Mouse (Mus musculus) kidney, embryonic 14.5 days (tissue): ENCODE measurements at regions not wholly inside any gene's neighbourhood (a gene's known extent, or its start where the extent isn't known, plus 50 kb on each side); places are given as distances from the start of the nearest gene placed in this dataset.

ENCODE experiments used
- ATAC-seq: fragments of 200-750 bp; cut with Nextera tagmentation; 2 replicates; pipeline ENCODE4 v1.8.0; 2017; ENCODE audit warnings: moderate number of reproducible peaks, mild to moderate bottlenecking, moderate TSS enrichment, moderate library complexity; ENCODE audit not compliant: low FRiP score, low TSS enrichment
- H3K27ac ChIP-seq: fragments of 300-500 bp; sonication (generic); 2 replicates; pipeline ENCODE4 v1.5.1; 2014; ENCODE audit warnings: low read depth, mild to moderate bottlenecking, low read length, moderate library complexity, mixed read lengths
- H3K27me3 ChIP-seq: fragments of 300-500 bp; sonication (generic); 2 replicates; pipeline ENCODE4 v1.6.1; 2014; ENCODE audit warnings: mild to moderate bottlenecking, low read length; ENCODE audit not compliant: control insufficient read depth, insufficient read depth
- H3K36me3 ChIP-seq: fragments of 300-500 bp; sonication (generic); 2 replicates; pipeline ENCODE4 v1.6.1; 2014; ENCODE audit warnings: low read length, mixed read lengths; ENCODE audit not compliant: control insufficient read depth, insufficient read depth
- H3K4me1 ChIP-seq: fragments of 300-500 bp; sonication (generic); 2 replicates; pipeline ENCODE4 v1.6.1; 2014; ENCODE audit warnings: low read length, mixed read lengths; ENCODE audit not compliant: control insufficient read depth, insufficient read depth
- H3K4me2 ChIP-seq: fragments of 300-500 bp; sonication (generic); replicated peaks from 2 replicates; pipeline ENCODE4 v1.6.1; 2014; ENCODE audit warnings: low read depth, mild to moderate bottlenecking, low read length
- H3K4me3 ChIP-seq: fragments of 300-500 bp; sonication (generic); 2 replicates; pipeline ENCODE4 v1.5.1; 2014; ENCODE audit warnings: mild to moderate bottlenecking, low read length
- H3K9ac ChIP-seq: fragments of 300-500 bp; sonication (generic); 2 replicates; pipeline ENCODE4 v1.6.1; 2014; ENCODE audit warnings: low read depth, mild to moderate bottlenecking, low read length, moderate library complexity
- H3K9me3 ChIP-seq: fragments of 300-500 bp; sonication (generic); 2 replicates; pipeline ENCODE4 v1.6.1; 2016; ENCODE audit warnings: low read length; ENCODE audit not compliant: control insufficient read depth
- WGBS: fragments of 180-500 bp; shearing (Covaris S2); extraction: QIAGEN DNeasy Blood & Tissue Kit; methylation state at CpG from one replicate; pipeline ENCODE4 v1.1.7; 2014; 5-methylcytosine and 5-hydroxymethylcytosine counted together

DNA sequence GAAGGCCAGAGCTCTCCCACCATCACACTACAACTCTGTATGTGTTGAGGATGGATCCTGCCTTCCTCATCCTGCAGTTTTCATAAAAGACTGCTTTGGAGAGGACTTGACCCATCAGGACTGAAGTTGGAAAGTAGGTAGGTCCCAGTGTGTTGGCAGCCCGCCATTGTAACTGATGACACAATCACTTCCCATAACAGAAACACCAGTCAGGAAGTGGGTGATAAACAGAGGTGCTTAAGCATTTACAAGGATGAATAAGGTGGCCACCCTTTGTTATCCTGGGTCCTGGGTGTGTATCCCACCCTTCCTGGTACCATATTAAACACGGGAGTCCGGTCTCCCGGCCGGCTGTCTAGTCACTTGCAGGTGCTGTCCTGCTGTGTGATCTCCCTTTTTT lies 118.3 kb downstream of the Snx10 start:
- WGBS = 82% methylated on average over 5 of the region's 5 CpGs
- no peaks in the 10 kb centered on the region for H3K9me3 ChIP-seq

DNA sequence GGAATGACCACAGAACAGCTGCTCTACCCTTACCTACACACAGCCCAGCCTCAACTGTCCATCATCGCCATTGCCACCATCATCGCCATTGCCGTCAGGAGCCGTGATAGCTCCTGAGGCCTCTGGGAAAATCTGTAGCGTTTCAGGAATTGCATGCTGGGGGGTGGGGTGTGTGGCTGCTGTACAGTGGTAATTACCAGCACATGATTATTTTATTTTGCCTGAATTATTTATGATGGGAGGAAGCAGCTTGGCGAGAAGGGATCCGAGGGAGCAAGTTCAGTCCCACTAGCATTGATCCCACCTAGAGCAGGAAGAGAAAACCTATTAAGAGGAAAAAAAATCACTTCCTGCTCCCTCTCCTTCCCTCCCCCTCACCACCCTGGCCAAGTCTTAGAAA lies 125.1 kb downstream of the Snx10 start:
- Histone ChIP-seq H3K9me3 (no peaks in the 10 kb centered on the region), H3K9ac (no peak overlapping the region), H3K36me3 (no peaks in the 10 kb centered on the region), H3K4me2 (no peak overlapping the region), H3K4me1 (no peaks in the 10 kb centered on the region), H3K27me3 (no peaks in the 10 kb centered on the region), H3K4me3 (no peak overlapping the region), H3K27ac (no peak overlapping the region)
- no peak for ATAC-seq
- 73% methylated on average over 7 of the region's 7 CpGs for WGBS

More for the DNA sequence above, 118.3 kb downstream of the Snx10 start:
- no peaks in the 10 kb centered on the region for H3K36me3 ChIP-seq
- no peaks in the 10 kb centered on the region for H3K4me1 ChIP-seq
- H3K27ac ChIP-seq = no peak overlapping the region
- no peak overlapping the region for H3K9ac ChIP-seq
- H3K4me2 ChIP-seq = no peak overlapping the region
- ATAC-seq = no peak
- H3K4me3 ChIP-seq = no peak overlapping the region
- no peaks in the 10 kb centered on the region for H3K27me3 ChIP-seq

DNA sequence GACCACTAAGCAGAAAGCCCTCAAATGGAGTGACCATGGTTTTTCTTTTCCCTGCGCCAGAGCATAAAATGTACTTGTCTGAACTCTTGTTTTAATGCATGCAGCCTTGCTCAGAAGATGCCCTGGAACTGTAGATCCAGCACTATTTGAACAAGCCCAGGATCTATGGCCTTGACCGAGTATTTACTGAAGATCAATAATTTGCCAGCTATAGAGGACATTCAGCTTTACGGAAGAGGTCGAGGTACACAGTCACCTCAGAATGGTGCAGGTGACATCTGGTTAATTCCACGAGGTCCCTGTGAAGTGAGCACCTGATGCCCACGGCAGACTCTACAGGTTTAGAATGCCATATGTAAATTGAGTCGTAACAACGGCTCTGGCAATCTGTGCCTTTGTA lies 130.1 kb downstream of the Snx10 start:
- H3K27me3 ChIP-seq = no peaks in the 10 kb centered on the region
- H3K4me3 ChIP-seq = no peak overlapping the region
- H3K36me3 ChIP-seq = no peaks in the 10 kb centered on the region
- no peaks in the 10 kb centered on the region for H3K9me3 ChIP-seq
- peaks cover 18% of the 10 kb centered on the region for H3K4me1 ChIP-seq
- WGBS = 90% methylated on average over 8 of the region's 8 CpGs
- ATAC-seq = no peak
- no peak overlapping the region for H3K27ac ChIP-seq
- no peak overlapping the region for H3K4me2 ChIP-seq
- no peak overlapping the region for H3K9ac ChIP-seq

DNA sequence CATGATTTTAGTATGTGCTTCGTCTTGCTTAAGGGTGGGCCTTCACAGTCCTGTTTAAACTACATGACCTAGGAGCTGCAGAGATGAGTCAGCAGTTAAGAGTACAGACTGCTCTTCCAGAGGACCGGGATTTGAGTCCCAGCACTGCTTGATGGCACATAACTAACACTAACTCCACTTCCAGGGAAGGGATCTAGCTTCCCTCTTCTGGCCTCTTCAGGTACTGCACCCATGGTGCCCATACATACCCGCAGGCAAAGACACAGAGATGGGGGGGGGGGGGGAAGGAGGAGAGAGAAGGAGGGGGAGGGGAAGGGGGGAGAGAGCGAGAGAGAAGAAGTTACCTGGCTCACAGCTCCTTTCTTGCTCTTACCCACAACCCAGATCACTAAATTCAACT lies 131.3 kb downstream of the Snx10 start:
- WGBS = 95% methylated on average over 4 of the region's 4 CpGs
- Histone ChIP-seq H3K4me1 (peaks cover 21% of the 10 kb centered on the region), H3K4me2 (no peak overlapping the region), H3K27ac (no peak overlapping the region), H3K9me3 (no peaks in the 10 kb centered on the region), H3K27me3 (no peaks in the 10 kb centered on the region), H3K9ac (no peak overlapping the region), H3K4me3 (no peak overlapping the region), H3K36me3 (no peaks in the 10 kb centered on the region)
- ATAC-seq = no peak

DNA sequence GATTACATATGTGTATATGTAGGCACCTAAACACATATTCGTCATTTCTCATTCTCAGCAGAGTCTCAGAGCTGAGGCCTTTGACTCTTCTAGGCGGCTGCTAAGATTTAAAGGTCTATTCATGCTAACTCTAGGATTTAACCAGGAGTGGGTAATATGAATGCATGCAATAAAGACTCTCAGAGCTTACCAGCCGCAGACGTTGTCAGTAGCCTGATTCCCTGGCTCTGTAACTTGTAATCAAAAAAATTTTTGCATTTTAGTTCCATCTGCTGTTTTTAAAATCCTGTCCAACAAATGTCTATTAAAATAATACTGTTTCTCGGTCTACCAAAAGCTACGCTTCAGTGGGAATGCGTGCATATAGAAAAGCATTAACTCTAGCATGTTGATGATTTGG lies 132.4 kb downstream of the Snx10 start:
- Histone ChIP-seq H3K4me1 (peaks cover 21% of the 10 kb centered on the region), H3K36me3 (no peaks in the 10 kb centered on the region), H3K27me3 (no peaks in the 10 kb centered on the region), H3K9ac (no peak overlapping the region), H3K4me2 (no peak overlapping the region), H3K27ac (no peak overlapping the region), H3K9me3 (no peaks in the 10 kb centered on the region), H3K4me3 (no peak overlapping the region)
- 85% methylated on average over 7 of the region's 7 CpGs for WGBS
- ATAC-seq = no peak

DNA sequence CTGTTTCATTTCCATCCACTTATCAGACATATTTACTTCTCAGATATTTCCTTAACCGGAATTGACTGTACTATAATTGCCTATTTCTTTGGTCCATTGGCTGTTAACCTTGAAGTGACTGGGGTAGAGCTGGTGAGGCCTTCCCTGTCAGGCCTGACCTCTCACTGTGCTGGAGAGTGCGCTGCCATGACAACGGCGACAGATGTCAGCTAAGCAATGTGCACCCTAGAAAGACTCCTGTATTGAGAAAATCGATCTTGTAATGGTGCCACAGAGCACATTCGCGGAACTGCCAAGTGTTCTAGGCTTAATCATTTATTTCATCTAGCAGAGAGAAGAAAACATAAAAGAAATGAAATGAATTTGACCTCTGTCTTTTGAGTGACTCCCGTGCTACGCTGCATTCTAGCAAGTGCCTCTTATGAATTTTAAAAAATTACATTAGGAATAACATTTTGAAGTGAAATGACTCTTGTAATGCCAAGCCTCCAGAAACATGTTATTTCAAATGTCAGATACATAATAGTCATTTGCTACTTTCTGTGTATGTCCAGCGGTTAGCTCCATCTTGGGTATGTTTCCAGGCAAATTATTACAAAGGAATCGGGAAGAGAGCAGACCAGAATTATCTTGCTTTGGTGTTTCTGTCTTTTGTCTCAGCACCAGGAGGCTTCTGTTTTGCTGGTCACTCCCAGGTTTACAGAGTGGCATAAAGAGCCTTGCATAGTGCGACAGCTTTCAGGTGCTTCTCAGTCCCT lies 133.4 kb downstream of the Snx10 start:
- ATAC-seq = no peak
- Histone ChIP-seq H3K4me2 (no peak overlapping the region), H3K4me3 (no peak overlapping the region), H3K36me3 (no peaks in the 10 kb centered on the region), H3K27ac (no peak overlapping the region), H3K9me3 (no peaks in the 10 kb centered on the region), H3K9ac (no peak overlapping the region), H3K27me3 (no peaks in the 10 kb centered on the region), H3K4me1 (peaks cover 21% of the 10 kb centered on the region)
- WGBS = 58% methylated on average over 12 of the region's 12 CpGs

DNA sequence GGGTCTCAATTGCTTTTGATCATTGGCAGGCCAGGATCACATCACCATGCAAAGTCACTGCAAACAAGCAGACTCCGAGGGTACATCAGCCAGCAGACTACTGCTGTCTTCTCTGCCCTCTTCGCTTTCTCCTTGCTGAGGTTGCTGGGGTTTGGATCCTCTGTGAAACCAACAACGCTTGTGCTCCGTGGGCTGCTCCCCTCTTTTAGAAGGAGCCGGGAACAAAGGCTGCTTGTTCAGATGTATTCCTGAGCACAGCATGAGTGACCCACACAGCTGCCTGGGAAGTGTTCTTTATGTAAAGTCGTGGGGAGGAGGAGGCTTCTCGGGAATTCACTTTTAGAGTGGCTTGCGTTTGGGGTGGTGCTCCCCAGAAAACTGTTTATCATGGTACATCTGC lies 134.7 kb downstream of the Snx10 start:
- Histone ChIP-seq H3K27me3 (no peaks in the 10 kb centered on the region), H3K4me2 (0 out of 2 replicates have a peak overlapping the region, but pooled peaks have one; percentile 8), H3K4me1 (peaks cover 21% of the 10 kb centered on the region), H3K27ac (no peak overlapping the region), H3K36me3 (no peaks in the 10 kb centered on the region), H3K9me3 (no peaks in the 10 kb centered on the region), H3K4me3 (no peak overlapping the region), H3K9ac (no peak overlapping the region)
- ATAC-seq = no peak
- WGBS = 24% methylated on average over 8 of the region's 8 CpGs

DNA sequence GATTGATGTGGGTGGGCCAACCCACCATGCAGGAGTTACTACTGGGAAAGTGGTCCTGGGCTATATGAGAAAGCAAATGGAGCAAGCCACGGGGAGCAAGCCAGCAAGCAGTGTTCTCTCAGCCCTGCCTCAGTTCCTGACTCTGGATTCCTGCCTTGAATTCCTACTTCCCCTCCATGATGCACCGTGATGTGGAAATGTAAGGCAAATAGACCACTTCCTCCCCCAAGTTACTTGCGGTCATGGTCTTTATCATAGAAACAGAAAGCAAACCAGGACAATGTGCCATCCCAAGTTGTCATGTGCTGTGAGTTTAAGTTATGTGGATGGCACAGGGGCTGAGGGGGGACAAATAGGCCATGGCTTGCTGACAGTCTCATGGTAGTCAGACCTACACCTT lies 139.5 kb downstream of the Snx10 start:
- H3K9ac ChIP-seq = no peak overlapping the region
- H3K9me3 ChIP-seq = peaks cover 5% of the 10 kb centered on the region; the same call in 1 of the 2 replicates
- WGBS = 84% methylated on average over 3 of the region's 3 CpGs
- no peak overlapping the region for H3K4me2 ChIP-seq
- peaks cover 7% of the 10 kb centered on the region for H3K4me1 ChIP-seq
- no peak overlapping the region for H3K4me3 ChIP-seq
- H3K27me3 ChIP-seq = no peaks in the 10 kb centered on the region
- ATAC-seq = no peak
- H3K27ac ChIP-seq = no peak overlapping the region
- H3K36me3 ChIP-seq = no peaks in the 10 kb centered on the region

DNA sequence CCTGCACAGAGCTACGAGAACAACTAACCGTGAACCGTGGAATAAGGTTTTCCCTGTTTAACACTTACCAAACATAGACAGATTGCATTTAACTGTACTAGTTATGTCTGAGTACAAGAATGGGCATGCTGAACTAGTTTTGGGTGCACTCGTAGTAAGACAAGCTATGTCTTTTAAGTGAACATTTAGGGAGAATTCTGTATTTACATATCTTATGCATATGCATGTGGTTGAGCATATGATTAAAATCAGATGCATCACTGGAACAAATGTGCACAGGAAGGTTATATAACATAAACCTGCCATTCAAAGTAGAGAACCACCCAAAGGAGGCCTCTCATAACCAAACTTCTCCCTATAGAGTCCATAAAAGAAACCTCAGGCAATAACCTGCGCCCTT lies 140.3 kb downstream of the Snx10 start:
- WGBS = 95% methylated on average over 5 of the region's 5 CpGs
- Histone ChIP-seq H3K9me3 (peaks cover 5% of the 10 kb centered on the region; the same call in 1 of the 2 replicates), H3K4me1 (no peaks in the 10 kb centered on the region), H3K36me3 (no peaks in the 10 kb centered on the region), H3K9ac (no peak overlapping the region), H3K27ac (no peak overlapping the region), H3K4me2 (no peak overlapping the region), H3K27me3 (no peaks in the 10 kb centered on the region), H3K4me3 (no peak overlapping the region)
- no peak for ATAC-seq
